Mouse (Mus musculus): ENCODE results near the gene Serpina1f.
"Not testable (repeated sequence)": the region's sequence is repeated elsewhere in the genome, so short reads cannot be mapped to it uniquely, and the experiment has no call there.

The Serpina1f gene

GRCm38 (mm10) chr12:103662053-103662452 lies 33.3 kb downstream of the Serpina1f start:
- not testable (repeated sequence) for DNase-seq (ENCODE audit: low spot score in 2 of 2)

GRCm38 (mm10) chr12:103660076-103660475 lies 35.3 kb downstream of the Serpina1f start:
- DNase-seq (ENCODE audit: low spot score in 2 of 2), result no peak

GRCm38 (mm10) chr12:103659171-103659570 lies 36.2 kb downstream of the Serpina1f start:
- DNase-seq (ENCODE audit: low spot score in 2 of 2), result no peak

- DNase-seq (ENCODE audit: low spot score in 2 of 2), result no peak
These were observed 37.3 kb downstream of the Serpina1f start for GRCm38 (mm10) chr12:103657991-103658390.

GRCm38 (mm10) chr12:103656848-103657626 lies 38.3 kb downstream of the Serpina1f start, which contains the start of gene Serpina6:
TSS of gene Serpina6 (minus strand) at chr12:103657212.
- DNase-seq (ENCODE audit: low spot score in 2 of 2), result no peak

GRCm38 (mm10) chr12:103655123-103656044 lies 39.9 kb downstream of the Serpina1f start:
- DNase-seq (ENCODE audit: low spot score in 2 of 2), result no peak

- DNase-seq (ENCODE audit: low spot score in 2 of 2), result no peak
These were observed 41.5 kb downstream of the Serpina1f start for GRCm38 (mm10) chr12:103653836-103654235.

GRCm38 (mm10) chr12:103646314-103646713 lies 49.0 kb downstream of the Serpina1f start:
- no peak for DNase-seq (ENCODE audit: low spot score in 2 of 2)

- DNase-seq (ENCODE audit: low spot score in 2 of 2), result no peak
These were observed 50.7 kb downstream of the Serpina1f start for GRCm38 (mm10) chr12:103644601-103645000.

- DNase-seq (ENCODE audit: low spot score in 2 of 2), result no peak
These were observed 51.5 kb downstream of the Serpina1f start for GRCm38 (mm10) chr12:103643818-103644217.

GRCm38 (mm10) chr12:103643336-103643735 lies 52.0 kb downstream of the Serpina1f start:
- DNase-seq (ENCODE audit: low spot score in 2 of 2), result peak; percentile 88 to 90

Measured in right cerebral cortex, adult 2 months (tissue).